Mouse (Mus musculus) liver, postnatal 0 days (tissue): ENCODE measurements at regions not wholly inside any gene's neighbourhood (a gene's known extent, or its start where the extent isn't known, plus 50 kb on each side); places are given as distances from the start of the nearest gene placed in this dataset.

Experiments used
- ATAC-seq: fragments of 200-750 bp; cut with Nextera tagmentation; 2 replicates; pipeline ENCODE4 v1.8.0; 2017; ENCODE audit warnings: mild to moderate bottlenecking, moderate library complexity
- DNase-seq: peaks from one replicate; pipeline ENCODE4 v3.0.0-alpha.2; 2016
- H3K27ac ChIP-seq: fragments of 300-500 bp; sonication (generic); 2 replicates; pipeline ENCODE4 v1.5.1; 2014; ENCODE audit warnings: antibody characterized with exemption, moderate library complexity, mild to moderate bottlenecking, low read depth
- H3K27me3 ChIP-seq: fragments of 300-500 bp; sonication (generic); 2 replicates; pipeline ENCODE4 v1.6.1; 2014; ENCODE audit warnings: low read length, control low read depth, mixed read lengths; ENCODE audit not compliant: insufficient read depth
- H3K36me3 ChIP-seq: fragments of 300-500 bp; sonication (generic); replicated peaks from 2 replicates; pipeline ENCODE4 v1.6.1; 2014; ENCODE audit warnings: mild to moderate bottlenecking, control low read depth, low read length, moderate library complexity, mixed read lengths; ENCODE audit not compliant: insufficient read depth
- H3K4me1 ChIP-seq: fragments of 300-500 bp; sonication (generic); 2 replicates; pipeline ENCODE4 v1.6.1; 2014; ENCODE audit warnings: antibody characterized with exemption, mild to moderate bottlenecking, control low read depth; ENCODE audit not compliant: insufficient read depth
- H3K4me2 ChIP-seq: fragments of 300-500 bp; sonication (generic); 2 replicates; pipeline ENCODE4 v1.6.1; 2014; ENCODE audit warnings: low read depth, mild to moderate bottlenecking, low read length, moderate library complexity, mixed read lengths
- H3K4me3 ChIP-seq: fragments of 300-500 bp; sonication (generic); 2 replicates; pipeline ENCODE4 v1.5.1; 2014; ENCODE audit warnings: low read depth, low read length
- H3K9ac ChIP-seq: fragments of 300-500 bp; sonication (generic); replicated peaks from 2 replicates; pipeline ENCODE4 v1.6.1; 2014; ENCODE audit warnings: mild to moderate bottlenecking, moderate library complexity
- H3K9me3 ChIP-seq: fragments of 300-500 bp; sonication (generic); 2 replicates; pipeline ENCODE4 v1.6.1; 2016; ENCODE audit warnings: mild to moderate bottlenecking, control low read depth, low read length, mixed read lengths
- CTCF ChIP-seq: sonication (generic); IDR thresholded peaks from 2 replicates; pipeline ENCODE4 v1.5.1; 2016; ENCODE audit warnings: antibody characterized with exemption, low read depth
- EP300 ChIP-seq: IDR thresholded peaks from 2 replicates; pipeline ENCODE4 v1.6.1; 2016; ENCODE audit warnings: antibody characterized with exemption, low read depth, mild to moderate bottlenecking
- WGBS: fragments of 180-500 bp; shearing (Covaris S2); extraction: QIAGEN DNeasy Blood & Tissue Kit; methylation state at CpG from one replicate; pipeline ENCODE4 v1.1.7; 2014; ENCODE audit not compliant: insufficient replicate concordance; 5-methylcytosine and 5-hydroxymethylcytosine counted together

DNA sequence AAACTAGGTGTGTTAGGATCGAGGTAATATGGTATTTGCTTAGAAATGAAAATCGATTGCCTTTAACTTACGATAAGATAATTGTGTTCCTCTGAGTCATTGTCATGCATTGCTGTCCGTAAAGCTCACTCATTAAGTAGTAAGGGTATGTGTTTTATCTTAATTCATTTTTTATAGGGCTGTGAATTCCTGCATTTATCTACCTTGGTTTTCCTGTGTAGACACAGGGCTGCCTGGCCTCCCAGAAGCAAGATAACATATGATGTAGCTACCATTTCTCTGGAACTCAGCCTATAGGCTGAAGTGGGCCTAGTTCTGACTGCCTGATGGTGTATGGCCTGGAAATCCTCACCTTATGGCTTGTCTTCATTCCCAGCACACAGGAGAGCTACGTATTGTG, 76.9 kb upstream of the Klf4 start:
- H3K27me3 ChIP-seq = peaks cover 9% of the 10 kb centered on the region
- ATAC-seq (no peak), DNase-seq (no peak)
- peaks cover 11% of the 10 kb centered on the region for H3K4me1 ChIP-seq
- no peak overlapping the region for H3K4me2 ChIP-seq
- TF ChIP-seq CTCF (no peak), EP300 (no peak)
- no peak overlapping the region for H3K27ac ChIP-seq
- no peak overlapping the region for H3K9ac ChIP-seq
- no peaks in the 10 kb centered on the region for H3K9me3 ChIP-seq
- WGBS = 75% methylated on average over 5 of the region's 5 CpGs
- no peak overlapping the region for H3K4me3 ChIP-seq
- no peaks in the 10 kb centered on the region for H3K36me3 ChIP-seq

DNA sequence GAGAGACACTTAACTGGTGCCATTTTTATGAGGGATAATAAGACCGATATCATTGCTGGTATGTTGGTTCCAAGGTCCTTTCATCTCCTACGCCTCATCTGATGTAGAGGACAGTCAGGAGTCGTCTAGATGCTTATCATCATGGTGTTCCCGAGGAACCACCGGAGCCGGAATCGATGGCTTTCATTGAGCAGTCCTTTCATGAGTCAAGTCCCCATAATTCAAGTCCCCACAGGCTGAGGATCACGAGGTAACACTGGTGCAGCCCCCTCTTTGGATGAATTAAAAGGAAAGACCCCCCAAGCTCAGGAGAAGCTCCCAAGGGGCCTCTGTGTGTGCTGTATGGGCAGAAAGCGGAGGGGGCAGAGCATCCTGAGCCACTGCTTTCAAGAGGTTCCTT, 73.3 kb upstream of the Klf4 start:
- no peak for ATAC-seq

GRCm38 (mm10) chr4:55604915-55605314, 72.6 kb upstream of the Klf4 start:
- Histone ChIP-seq H3K27me3 (peaks cover 4% of the 10 kb centered on the region; the same call in 1 of the 2 replicates), H3K36me3 (no peaks in the 10 kb centered on the region), H3K9ac (no peak overlapping the region), H3K4me2 (peak overlapping the region; percentile 19; the same call in 1 of the 2 replicates), H3K27ac (no peak overlapping the region), H3K9me3 (no peaks in the 10 kb centered on the region), H3K4me1 (peaks cover 11% of the 10 kb centered on the region), H3K4me3 (no peak overlapping the region)
- whole genome bisulfite sequencing = 43% methylated on average over 11 of the region's 11 CpGs
- DNase-seq = peak; percentile 37
- no peak for TF ChIP-seq EP300
- no peak for TF ChIP-seq CTCF
- peak; percentile 38; the same call in 1 of the 2 replicates for ATAC-seq

More for the DNA sequence above, 73.3 kb upstream of the Klf4 start:
- H3K9me3 ChIP-seq = no peaks in the 10 kb centered on the region
- H3K4me2 ChIP-seq = no peak overlapping the region
- WGBS = 81% methylated on average over 9 of the region's 9 CpGs
- no peak for DNase-seq
- H3K4me1 ChIP-seq = peaks cover 11% of the 10 kb centered on the region
- TF ChIP-seq EP300 (no peak), CTCF (no peak)
- no peaks in the 10 kb centered on the region for H3K36me3 ChIP-seq
- no peak overlapping the region for H3K4me3 ChIP-seq
- no peak overlapping the region for H3K9ac ChIP-seq
- H3K27ac ChIP-seq = no peak overlapping the region
- H3K27me3 ChIP-seq = peaks cover 4% of the 10 kb centered on the region; the same call in 1 of the 2 replicates

GRCm38 (mm10) chr4:55603821-55604435, 71.7 kb upstream of the Klf4 start:
- 78% methylated on average over 4 of the region's 4 CpGs for WGBS
- no peak overlapping the region for H3K4me2 ChIP-seq
- TF ChIP-seq EP300 = no peak
- no peak for TF ChIP-seq CTCF

GRCm38 (mm10) chr4:55595203-55595602, 62.9 kb upstream of the Klf4 start:
- TF ChIP-seq CTCF (no peak), EP300 (no peak)
- Histone ChIP-seq H3K27me3 (peaks cover 10% of the 10 kb centered on the region; the same call in 1 of the 2 replicates), H3K4me2 (no peak overlapping the region), H3K27ac (no peak overlapping the region), H3K36me3 (no peaks in the 10 kb centered on the region), H3K4me3 (no peak overlapping the region), H3K9ac (no peak overlapping the region), H3K4me1 (no peaks in the 10 kb centered on the region; the same call in 1 of the 2 replicates), H3K9me3 (no peaks in the 10 kb centered on the region)
- no peak for ATAC-seq
- WGBS = 74% methylated on average over 7 of the region's 7 CpGs
- DNase-seq = no peak

More at GRCm38 (mm10) chr4:55603821-55604435, 71.7 kb upstream of the Klf4 start:
- no peaks in the 10 kb centered on the region for H3K36me3 ChIP-seq
- no peaks in the 10 kb centered on the region for H3K27me3 ChIP-seq
- H3K9ac ChIP-seq = no peak overlapping the region
- no peak overlapping the region for H3K4me3 ChIP-seq
- DNase-seq = no peak
- H3K27ac ChIP-seq = no peak overlapping the region
- peaks cover 11% of the 10 kb centered on the region for H3K4me1 ChIP-seq
- no peaks in the 10 kb centered on the region for H3K9me3 ChIP-seq
- ATAC-seq = no peak

DNA sequence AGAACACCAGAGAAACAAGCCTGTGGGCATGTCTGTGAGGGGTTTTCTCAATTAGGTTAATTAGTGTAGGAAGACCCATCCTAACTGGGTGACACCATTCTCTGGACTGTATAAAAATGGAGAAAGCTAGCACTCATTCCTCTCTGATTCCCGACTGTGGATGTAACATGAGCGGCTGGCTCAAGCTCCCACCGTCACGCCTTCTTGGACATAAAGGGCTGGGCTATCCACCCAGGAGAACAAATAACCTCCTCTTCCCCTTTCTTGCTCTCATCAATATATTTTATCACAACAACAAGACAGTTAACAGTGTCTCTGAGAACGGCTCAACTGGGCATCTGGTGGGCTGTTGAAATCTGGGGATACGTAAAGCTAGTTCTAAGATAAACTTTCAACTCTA, 62.4 kb upstream of the Klf4 start:
- no peak for TF ChIP-seq EP300
- TF ChIP-seq CTCF = no peak

More for the DNA sequence above, 62.4 kb upstream of the Klf4 start:
- ATAC-seq = no peak
- peaks cover 10% of the 10 kb centered on the region; the same call in 1 of the 2 replicates for H3K27me3 ChIP-seq
- H3K4me2 ChIP-seq = no peak overlapping the region
- H3K4me1 ChIP-seq = no peaks in the 10 kb centered on the region; the same call in 1 of the 2 replicates
- no peaks in the 10 kb centered on the region for H3K9me3 ChIP-seq
- no peak overlapping the region for H3K4me3 ChIP-seq
- H3K27ac ChIP-seq = no peak overlapping the region
- no peak for DNase-seq
- no peak overlapping the region for H3K9ac ChIP-seq
- WGBS = 79% methylated on average over 6 of the region's 6 CpGs
- no peaks in the 10 kb centered on the region for H3K36me3 ChIP-seq
